Mouse (Mus musculus) kidney, adult 11 months (tissue): ENCODE results near the gene Dcps.

Experiments
- DNase-seq: peaks from one replicate; pipeline ENCODE4 v3.0.0; 2022

Dcps gene

GRCm38 (mm10) chr9:35175251-35176123 lies at the start of gene Dcps:
Gene Dcps (minus strand): TSS chr9:35176061.
- peak; percentile 94 for DNase-seq

GRCm38 (mm10) chr9:35223466-35223865 lies 47.6 kb upstream of the Dcps start:
- DNase-seq = no peak

- no peak for DNase-seq
Measured at GRCm38 (mm10) chr9:35217963-35218362, 42.1 kb upstream of the Dcps start.

- DNase-seq = no peak
Measured at GRCm38 (mm10) chr9:35211573-35212511, 36.0 kb upstream of the Dcps start.

GRCm38 (mm10) chr9:35210542-35211474 lies 34.9 kb upstream of the Dcps start, which contains the start of gene Foxred1:
Gene Foxred1 (minus strand): TSS chr9:35211055.
- DNase-seq = peak; percentile 99

- DNase-seq = no peak
Measured at GRCm38 (mm10) chr9:35204421-35204820, 28.6 kb upstream of the Dcps start.

GRCm38 (mm10) chr9:35203536-35203935 lies 27.7 kb upstream of the Dcps start:
- no peak for DNase-seq

- no peak for DNase-seq
Measured at GRCm38 (mm10) chr9:35200529-35201060, 24.7 kb upstream of the Dcps start.

- DNase-seq = peak; percentile 86
Measured at GRCm38 (mm10) chr9:35199772-35200471, 24.1 kb upstream of the Dcps start, which contains the start of the genes Srpr and Tirap. Gene Srpr (plus strand): TSS chr9:35200175. Gene Tirap (minus strand): TSS chr9:35200291.

- peak; percentile 21 for DNase-seq
Measured at GRCm38 (mm10) chr9:35198945-35199771, 23.3 kb upstream of the Dcps start.

- no peak for DNase-seq
Measured at GRCm38 (mm10) chr9:35198351-35198750, 22.5 kb upstream of the Dcps start.

- DNase-seq = no peak
Measured at GRCm38 (mm10) chr9:35197625-35198024, 21.8 kb upstream of the Dcps start.

GRCm38 (mm10) chr9:35194048-35194447 lies 18.2 kb upstream of the Dcps start:
- DNase-seq = no peak

- no peak for DNase-seq
Measured at GRCm38 (mm10) chr9:35192983-35193542, 17.2 kb upstream of the Dcps start.

- DNase-seq = no peak
Measured at GRCm38 (mm10) chr9:35188700-35189099, 12.8 kb upstream of the Dcps start.

- DNase-seq = no peak
Measured at GRCm38 (mm10) chr9:35187351-35187903, 11.6 kb upstream of the Dcps start.

- no peak for DNase-seq
Measured at GRCm38 (mm10) chr9:35186430-35186829, 10.6 kb upstream of the Dcps start.

- DNase-seq = no peak
Measured at GRCm38 (mm10) chr9:35183359-35183758, 7.5 kb upstream of the Dcps start.

GRCm38 (mm10) chr9:35182832-35183231 lies 7.0 kb upstream of the Dcps start:
- no peak for DNase-seq
